Mouse (Mus musculus) forebrain, embryonic 16.5 days (tissue): ENCODE measurements around the gene 4930451I11Rik. TPM values are rescaled to one million over a fixed set of nuclear protein-coding genes. Genes with fewer than 3 reads are reported as not detected.

ENCODE experiments used
- ATAC-seq: fragments of 200-750 bp; cut with Nextera tagmentation; 2 replicates; pipeline ENCODE4 v1.8.0; 2017; ENCODE audit warnings: mild to moderate bottlenecking, moderate library complexity
- H3K27ac ChIP-seq: fragments of 300-500 bp; sonication (generic); 2 replicates; pipeline ENCODE4 v1.5.1; 2014; ENCODE audit warnings: low read length, control low read depth
- H3K27me3 ChIP-seq: fragments of 300-500 bp; sonication (generic); replicated peaks from 2 replicates; pipeline ENCODE4 v1.6.1; 2014; ENCODE audit warnings: low read length; ENCODE audit not compliant: control insufficient read depth, insufficient read depth
- H3K36me3 ChIP-seq: fragments of 300-500 bp; sonication (generic); 2 replicates; pipeline ENCODE4 v1.6.1; 2014; ENCODE audit not compliant: control insufficient read depth, insufficient read depth
- H3K4me1 ChIP-seq: fragments of 300-500 bp; sonication (generic); replicated peaks from 2 replicates; pipeline ENCODE4 v1.6.1; 2014; ENCODE audit warnings: low read length; ENCODE audit not compliant: control insufficient read depth, insufficient read depth
- H3K4me2 ChIP-seq: fragments of 300-500 bp; sonication (generic); 2 replicates; pipeline ENCODE4 v1.6.1; 2014; ENCODE audit warnings: mild to moderate bottlenecking, low read length, control low read depth
- H3K4me3 ChIP-seq: fragments of 300-500 bp; sonication (generic); replicated peaks from 2 replicates; pipeline ENCODE4 v1.5.1; 2014; ENCODE audit warnings: mild to moderate bottlenecking, low read length, control low read depth
- H3K9ac ChIP-seq: fragments of 300-500 bp; sonication (generic); replicated peaks from 2 replicates; pipeline ENCODE4 v1.6.1; 2014; ENCODE audit warnings: low read depth, low read length, control low read depth
- H3K9me3 ChIP-seq: fragments of 300-500 bp; sonication (generic); 2 replicates; pipeline ENCODE4 v1.6.1; 2016; ENCODE audit warnings: low read length; ENCODE audit not compliant: control insufficient read depth
- WGBS: fragments of 180-500 bp; shearing (Covaris S2); extraction: QIAGEN DNeasy Blood & Tissue Kit; methylation state at CpG from one replicate; pipeline ENCODE4 v1.1.7; 2014; 5-methylcytosine and 5-hydroxymethylcytosine counted together
- polyA plus RNA-seq: library from polyadenylated mRNA; unstranded; fragments of >200 nt; fragmentation: Nextera tagmentation; extraction: Ambion mirVana; gene quantifications from 2 replicates; pipeline ENCODE4 v1.2.1, GENCODE M21; 2015

4930451I11Rik gene
- polyA plus RNA-seq, 1 experiment from 2014 or later: not detected

- Histone ChIP-seq H3K36me3 (peaks cover 27% of the 10 kb centered on the region), H3K27me3 (no peaks in the 10 kb centered on the region), H3K4me1 (peaks cover 23% of the 10 kb centered on the region), H3K4me2 (peak within 1 kb of the TSS; percentile 94), H3K9me3 (no peaks in the 10 kb centered on the region), H3K4me3 (peak within 1 kb of the TSS; percentile 88), H3K9ac (peak within 1 kb of the TSS; percentile 78), H3K27ac (peak within 1 kb of the TSS; percentile 87)
- peak; percentile 96 for ATAC-seq
- under 1% methylated on average over 73 of the region's 83 CpGs for WGBS
Observed at GRCm38 (mm10) chr7:126791851-126792720, 39.4 kb downstream of the 4930451I11Rik start, which contains the start of gene Ppp4c. TSS of gene Ppp4c (minus strand) at chr7:126792496.

DNA sequence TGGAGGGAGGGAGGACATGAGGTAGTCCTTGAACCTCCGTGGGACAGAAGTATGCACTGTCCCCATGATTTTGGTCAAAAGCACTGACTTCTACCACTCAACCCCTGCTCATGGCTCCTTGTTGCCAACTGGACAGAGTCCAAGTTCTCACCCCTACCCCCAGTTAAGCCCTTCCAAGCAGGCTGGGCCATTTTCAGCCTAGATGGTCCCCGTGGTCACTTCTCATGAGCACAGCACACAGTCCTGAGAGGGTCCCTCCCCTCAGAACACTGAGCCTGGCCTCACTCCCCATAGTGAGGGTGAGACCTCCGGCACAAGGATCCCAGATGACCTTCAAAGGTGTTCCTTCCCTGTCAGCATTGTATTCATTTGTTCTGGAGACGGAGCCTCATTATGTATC is 42.3 kb downstream of the 4930451I11Rik start:
- H3K27ac ChIP-seq: no peak overlapping the region
- no peak for ATAC-seq

DNA sequence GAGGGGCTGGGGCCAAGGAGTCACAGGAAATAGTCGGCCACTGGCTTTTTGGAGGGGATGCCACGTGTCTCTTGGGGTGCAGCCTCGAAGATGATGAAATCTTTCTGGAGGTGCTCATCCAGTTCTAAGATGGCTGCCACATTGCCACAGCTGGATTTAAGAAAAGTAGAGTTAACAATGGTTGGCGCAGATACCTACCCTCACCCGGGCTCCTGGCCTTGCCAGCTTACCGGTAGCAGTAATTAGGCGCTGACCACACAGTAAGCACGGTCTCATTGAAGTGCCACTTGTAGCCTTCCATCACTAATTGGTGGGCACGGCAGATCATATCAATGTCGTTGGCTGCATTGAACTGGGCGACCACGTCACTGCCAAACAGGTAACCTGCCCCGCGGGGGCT is 45.3 kb downstream of the 4930451I11Rik start:
- Histone ChIP-seq H3K4me1 (peaks cover 12% of the 10 kb centered on the region), H3K9me3 (no peaks in the 10 kb centered on the region), H3K36me3 (peaks cover 43% of the 10 kb centered on the region), H3K9ac (no peak overlapping the region), H3K4me3 (no peak overlapping the region), H3K4me2 (no peak overlapping the region), H3K27me3 (no peaks in the 10 kb centered on the region), H3K27ac (no peak overlapping the region)
- no peak for ATAC-seq
- 87% methylated on average over 14 of the region's 14 CpGs for WGBS

More for the DNA sequence above, 42.3 kb downstream of the 4930451I11Rik start:
- H3K9ac ChIP-seq: no peak overlapping the region
- no peak overlapping the region for H3K4me3 ChIP-seq
- 91% methylated on average over 4 of the region's 4 CpGs for WGBS
- H3K36me3 ChIP-seq: peaks cover 40% of the 10 kb centered on the region
- H3K27me3 ChIP-seq: no peaks in the 10 kb centered on the region
- H3K9me3 ChIP-seq: no peaks in the 10 kb centered on the region
- peaks cover 19% of the 10 kb centered on the region for H3K4me1 ChIP-seq
- no peak overlapping the region for H3K4me2 ChIP-seq

- Histone ChIP-seq H3K4me2 (no peak overlapping the region), H3K9me3 (no peaks in the 10 kb centered on the region), H3K4me1 (peaks cover 13% of the 10 kb centered on the region), H3K27me3 (no peaks in the 10 kb centered on the region), H3K27ac (no peak overlapping the region), H3K4me3 (no peak overlapping the region), H3K9ac (no peak overlapping the region), H3K36me3 (peaks cover 43% of the 10 kb centered on the region)
- no peak for ATAC-seq
- 89% methylated on average over 4 of the region's 4 CpGs for WGBS
Observed at GRCm38 (mm10) chr7:126785056-126785455, 46.4 kb downstream of the 4930451I11Rik start.

- 89% methylated on average over 7 of the region's 7 CpGs for WGBS
- no peak for ATAC-seq
Observed at GRCm38 (mm10) chr7:126784469-126784868, 47.0 kb downstream of the 4930451I11Rik start.

DNA sequence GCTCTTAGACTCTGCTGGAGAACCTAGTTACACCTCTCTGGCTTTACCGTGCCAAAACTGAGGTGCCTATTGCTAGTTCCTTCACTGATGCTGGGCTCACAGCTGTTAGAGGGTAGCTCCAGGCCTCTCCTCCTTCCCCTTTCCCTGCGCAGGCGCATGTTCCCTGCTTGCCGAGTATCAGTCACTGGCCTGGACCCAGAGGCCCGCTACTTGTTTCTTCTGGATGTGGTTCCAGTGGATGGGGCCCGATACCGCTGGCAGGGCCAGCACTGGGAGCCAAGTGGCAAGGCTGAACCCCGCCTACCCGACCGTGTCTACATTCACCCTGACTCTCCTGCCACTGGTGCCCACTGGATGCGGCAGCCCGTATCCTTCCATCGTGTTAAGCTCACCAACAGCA is 48.7 kb downstream of the 4930451I11Rik start:
- no peak overlapping the region for H3K4me3 ChIP-seq
- H3K27me3 ChIP-seq: no peaks in the 10 kb centered on the region
- ATAC-seq: no peak
- H3K27ac ChIP-seq: no peak overlapping the region
- peaks cover 32% of the 10 kb centered on the region for H3K4me1 ChIP-seq
- peaks cover 30% of the 10 kb centered on the region for H3K36me3 ChIP-seq
- 83% methylated on average over 13 of the region's 13 CpGs for WGBS
- no peaks in the 10 kb centered on the region for H3K9me3 ChIP-seq
- no peak overlapping the region for H3K4me2 ChIP-seq
- H3K9ac ChIP-seq: no peak overlapping the region

More at GRCm38 (mm10) chr7:126784469-126784868, 47.0 kb downstream of the 4930451I11Rik start:
- H3K4me1 ChIP-seq: peaks cover 19% of the 10 kb centered on the region
- no peaks in the 10 kb centered on the region for H3K27me3 ChIP-seq
- no peak overlapping the region for H3K4me3 ChIP-seq
- no peak overlapping the region for H3K27ac ChIP-seq
- no peaks in the 10 kb centered on the region for H3K9me3 ChIP-seq
- no peak overlapping the region for H3K9ac ChIP-seq
- peaks cover 37% of the 10 kb centered on the region for H3K36me3 ChIP-seq
- no peak overlapping the region for H3K4me2 ChIP-seq

GRCm38 (mm10) chr7:126781661-126782370 is 49.6 kb downstream of the 4930451I11Rik start:
- H3K27me3 ChIP-seq: no peaks in the 10 kb centered on the region
- no peak for ATAC-seq
- no peak overlapping the region for H3K4me3 ChIP-seq
- WGBS: 52% methylated on average over 11 of the region's 11 CpGs
- no peaks in the 10 kb centered on the region for H3K9me3 ChIP-seq
- no peak overlapping the region for H3K27ac ChIP-seq
- peaks cover 23% of the 10 kb centered on the region for H3K36me3 ChIP-seq
- H3K4me1 ChIP-seq: peaks cover 37% of the 10 kb centered on the region
- H3K4me2 ChIP-seq: no peak overlapping the region
- H3K9ac ChIP-seq: no peak overlapping the region

DNA sequence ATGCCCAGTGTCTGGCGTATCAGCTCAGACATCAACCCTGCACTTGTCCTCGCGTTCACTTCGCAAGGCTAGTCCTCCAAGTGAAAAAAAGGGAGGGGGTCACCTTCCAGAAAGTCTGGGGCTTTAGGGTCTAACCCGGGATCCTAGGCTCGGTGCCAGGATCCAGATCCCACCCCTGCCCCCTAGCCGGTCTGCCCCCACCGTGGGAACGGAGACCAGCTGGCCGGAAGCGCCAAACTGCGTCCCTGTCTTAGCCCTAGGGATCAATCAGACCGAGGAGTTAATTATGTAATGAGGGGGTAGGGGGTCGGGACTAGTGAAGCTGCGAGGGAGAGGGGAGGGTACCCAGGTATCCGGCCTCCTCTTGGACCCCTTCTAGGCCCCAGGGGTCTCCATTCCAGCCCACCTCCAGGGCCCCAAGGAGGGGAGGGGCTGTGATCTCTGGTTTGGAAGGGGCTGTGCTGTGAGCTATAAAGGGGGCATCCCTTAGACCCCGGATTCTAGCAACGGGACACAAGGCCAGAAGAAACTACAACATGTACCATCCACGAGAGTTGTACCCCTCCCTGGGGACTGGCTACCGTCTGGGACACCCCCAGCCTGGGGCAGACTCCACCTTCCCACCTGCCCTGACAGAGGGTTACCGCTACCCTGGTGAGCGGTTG is 50.3 kb downstream of the 4930451I11Rik start, which contains the start of gene Tbx6:
TSS of gene Tbx6 (plus strand) at position 513 of the 665 bp plus-strand sequence.
- peaks cover 17% of the 10 kb centered on the region for H3K36me3 ChIP-seq
- 6% methylated on average over 22 of the region's 22 CpGs for WGBS
- no peaks in the 10 kb centered on the region for H3K27me3 ChIP-seq
- H3K9me3 ChIP-seq: no peaks in the 10 kb centered on the region
- H3K4me2 ChIP-seq: peak within 1 kb of the TSS; percentile 94
- H3K9ac ChIP-seq: peak within 1 kb of the TSS; percentile 68
- H3K4me1 ChIP-seq: peaks cover 42% of the 10 kb centered on the region
- peak within 1 kb of the TSS; percentile 86 for H3K27ac ChIP-seq
- H3K4me3 ChIP-seq: peak within 1 kb of the TSS; percentile 50
- no peak for ATAC-seq
